Mouse (Mus musculus): ENCODE results near the gene Cadps2.

DNA sequence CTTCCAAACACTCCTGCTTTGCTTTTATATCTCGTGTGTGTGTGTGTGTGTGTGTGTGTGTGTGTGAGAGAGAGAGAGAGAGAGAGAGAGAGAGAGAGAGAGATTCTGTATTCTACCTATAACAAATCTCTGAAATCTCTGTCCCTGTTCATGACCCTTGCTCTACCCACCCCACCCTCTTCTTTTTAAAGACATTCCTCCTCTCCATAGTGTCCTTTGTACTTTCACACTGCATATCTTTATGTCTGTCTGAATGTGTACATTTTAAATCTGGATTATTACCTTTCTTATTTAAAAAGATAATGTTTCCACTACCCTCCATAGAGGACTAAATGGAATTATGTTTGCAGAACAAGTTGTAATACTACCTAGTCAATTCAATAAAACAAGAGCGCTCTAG, 315.5 kb downstream of the Cadps2 start:
- TF ChIP-seq CTCF (IDR thresholded peaks at IDR 0.05; ENCODE audit: low read depth), result no peak
- no peak for TF ChIP-seq EP300 (IDR thresholded peaks at IDR 0.05; ENCODE audit: low read depth)
